In the genomic region with DNA sequence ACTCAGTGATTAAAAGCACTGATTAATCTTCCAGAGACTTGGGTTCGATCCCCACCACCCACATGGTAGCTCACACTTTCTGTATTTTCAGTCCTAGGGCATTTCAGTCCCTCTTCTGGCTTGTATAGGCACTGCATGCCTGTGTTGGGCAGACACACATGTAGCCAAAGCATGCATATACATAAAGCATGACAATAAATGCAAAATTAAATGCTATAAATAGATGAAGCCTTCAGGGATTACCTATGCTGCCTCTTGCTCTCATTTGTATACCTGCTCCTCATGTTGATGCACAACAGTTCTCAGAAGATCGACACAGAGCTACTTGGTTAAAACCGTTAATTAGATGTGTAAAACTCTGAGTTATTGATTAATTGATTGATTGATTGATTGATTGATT, we compare ENCODE assay signal across 15 mouse cellular contexts.
"Had no signal": no experiment of that assay in that cellular context is flagged by ENCODE, and none has a peak within 500 bp of the region (broad histone marks: within the 10 kb centered on the region; RNA-seq: fewer than 3 reads in every experiment).

No protein-coding gene starts in this region.

- H3K9ac ChIP-seq: limb, embryonic 13.5 days; liver, embryonic 15.5 days; lung, embryonic 14.5 days; midbrain, embryonic 12.5 days; neural tube, embryonic 15.5 days had no signal

- H3K4me2 ChIP-seq: limb, embryonic 13.5 days; liver, embryonic 15.5 days; lung, embryonic 14.5 days; midbrain, embryonic 12.5 days; neural tube, embryonic 15.5 days had no signal

- DNase-seq: kidney, adult 8-10 months; kidney, postnatal 10 days; layer of hippocampus, adult 9-11 months; layer of hippocampus, postnatal 36 days; lung, embryonic 14.5 days; lung, postnatal 10 days; lung, postnatal 4 days; right cerebral cortex, adult 18-20 months; right cerebral cortex, postnatal 25 days; thymus, postnatal 4 days had no signal

- H3K27ac ChIP-seq: limb, embryonic 13.5 days; liver, embryonic 15.5 days; midbrain, embryonic 12.5 days; neural tube, embryonic 15.5 days had no signal

- H3K36me3 ChIP-seq: limb, embryonic 13.5 days; liver, embryonic 15.5 days; midbrain, embryonic 12.5 days; neural tube, embryonic 15.5 days had no signal

- H3K27me3 ChIP-seq: limb, embryonic 13.5 days; liver, embryonic 15.5 days; midbrain, embryonic 12.5 days; neural tube, embryonic 15.5 days had no signal

- H3K4me3 ChIP-seq: limb, embryonic 13.5 days; liver, embryonic 15.5 days; midbrain, embryonic 12.5 days; myocyte; neural tube, embryonic 15.5 days had no signal

- H3K9me3 ChIP-seq: liver, embryonic 15.5 days; neural tube, embryonic 15.5 days had no signal

- H3K4me1 ChIP-seq: liver, embryonic 15.5 days; midbrain, embryonic 12.5 days; neural tube, embryonic 15.5 days had no signal
